Mouse (Mus musculus): ENCODE results near the gene Lonp1. TPM values are rescaled to one million over a fixed set of nuclear protein-coding genes. Genes with fewer than 3 reads are reported as not detected.

The Lonp1 gene
- polyA plus RNA-seq, 1 experiment from 2014 or later = 47.7 TPM

GRCm38 (mm10) chr17:56583071-56583470, 43.6 kb downstream of the Lonp1 start:
- H3K27ac ChIP-seq (replicated peaks) = no peak overlapping the region
- H3K4me2 ChIP-seq (replicated peaks) = peak overlapping the region; percentile 64
- H3K9me3 ChIP-seq = no peaks in the 10 kb centered on the region
- peaks cover 53% of the 10 kb centered on the region for H3K36me3 ChIP-seq
- no peak for ATAC-seq (replicated peaks)
- 59% methylated on average over 1 of the region's 1 CpGs for WGBS
- peak overlapping the region; percentile 77 for H3K9ac ChIP-seq (replicated peaks)
- no peaks in the 10 kb centered on the region for H3K27me3 ChIP-seq
- H3K4me3 ChIP-seq = peak overlapping the region; percentile 98
- peaks cover 50% of the 10 kb centered on the region for H3K4me1 ChIP-seq

- ATAC-seq (replicated peaks) = no peak
- H3K4me2 ChIP-seq (replicated peaks) = no peak overlapping the region
- 95% methylated on average over 3 of the region's 3 CpGs for WGBS
Observed at GRCm38 (mm10) chr17:56572939-56573338, 53.7 kb downstream of the Lonp1 start.

GRCm38 (mm10) chr17:56572154-56572553, 54.5 kb downstream of the Lonp1 start:
- WGBS = 24% methylated on average over 1 of the region's 1 CpGs
- H3K9me3 ChIP-seq = no peaks in the 10 kb centered on the region
- no peak overlapping the region for H3K9ac ChIP-seq (replicated peaks)
- H3K27me3 ChIP-seq = no peaks in the 10 kb centered on the region
- no peak for ATAC-seq (replicated peaks)
- no peak overlapping the region for H3K27ac ChIP-seq (replicated peaks)
- H3K4me2 ChIP-seq (replicated peaks) = no peak overlapping the region
- H3K4me3 ChIP-seq = no peak overlapping the region
- peaks cover 87% of the 10 kb centered on the region for H3K36me3 ChIP-seq
- H3K4me1 ChIP-seq = no peaks in the 10 kb centered on the region

More at GRCm38 (mm10) chr17:56572939-56573338, 53.7 kb downstream of the Lonp1 start:
- Histone ChIP-seq H3K36me3 (peaks cover 87% of the 10 kb centered on the region), H3K27me3 (no peaks in the 10 kb centered on the region), H3K9me3 (no peaks in the 10 kb centered on the region), H3K27ac (replicated peaks) (no peak overlapping the region), H3K4me1 (no peaks in the 10 kb centered on the region), H3K9ac (replicated peaks) (no peak overlapping the region), H3K4me3 (no peak overlapping the region)

GRCm38 (mm10) chr17:56570287-56570686, 56.4 kb downstream of the Lonp1 start:
- Histone ChIP-seq H3K9me3 (no peaks in the 10 kb centered on the region), H3K36me3 (peaks cover 94% of the 10 kb centered on the region), H3K9ac (replicated peaks) (no peak overlapping the region), H3K27me3 (no peaks in the 10 kb centered on the region), H3K4me1 (no peaks in the 10 kb centered on the region), H3K27ac (replicated peaks) (no peak overlapping the region), H3K4me3 (no peak overlapping the region), H3K4me2 (replicated peaks) (no peak overlapping the region)
- ATAC-seq (replicated peaks) = no peak
- WGBS = 93% methylated on average over 4 of the region's 4 CpGs

- H3K27ac ChIP-seq (replicated peaks) = no peak overlapping the region
- no peaks in the 10 kb centered on the region for H3K9me3 ChIP-seq
- no peak overlapping the region for H3K9ac ChIP-seq (replicated peaks)
- WGBS = 97% methylated on average over 4 of the region's 4 CpGs
- no peak for ATAC-seq (replicated peaks)
- no peaks in the 10 kb centered on the region for H3K27me3 ChIP-seq
- no peaks in the 10 kb centered on the region for H3K4me1 ChIP-seq
- H3K36me3 ChIP-seq = peaks cover 97% of the 10 kb centered on the region
- no peak overlapping the region for H3K4me2 ChIP-seq (replicated peaks)
- H3K4me3 ChIP-seq = no peak overlapping the region
Observed at GRCm38 (mm10) chr17:56567370-56567769, 59.3 kb downstream of the Lonp1 start.

- Histone ChIP-seq H3K27ac (replicated peaks) (no peak overlapping the region), H3K4me1 (no peaks in the 10 kb centered on the region), H3K9me3 (no peaks in the 10 kb centered on the region), H3K9ac (replicated peaks) (no peak overlapping the region), H3K36me3 (peaks cover 99% of the 10 kb centered on the region), H3K27me3 (no peaks in the 10 kb centered on the region), H3K4me3 (no peak overlapping the region), H3K4me2 (replicated peaks) (no peak overlapping the region)
- no peak for ATAC-seq (replicated peaks)
- 93% methylated on average over 5 of the region's 5 CpGs for WGBS
Observed at GRCm38 (mm10) chr17:56566918-56567317, 59.8 kb downstream of the Lonp1 start.

GRCm38 (mm10) chr17:56566293-56566692, 60.4 kb downstream of the Lonp1 start:
- Histone ChIP-seq H3K4me2 (replicated peaks) (no peak overlapping the region), H3K27me3 (no peaks in the 10 kb centered on the region), H3K4me3 (no peak overlapping the region), H3K9ac (replicated peaks) (no peak overlapping the region), H3K27ac (replicated peaks) (no peak overlapping the region), H3K9me3 (no peaks in the 10 kb centered on the region), H3K4me1 (no peaks in the 10 kb centered on the region), H3K36me3 (peaks cover 99% of the 10 kb centered on the region)
- 91% methylated on average over 29 of the region's 29 CpGs for WGBS
- ATAC-seq (replicated peaks) = no peak

Other genes starting within 250 kb of the Lonp1 start
- gene Ptprs, start 150.4 kb downstream of the Lonp1 start, polyA plus RNA-seq (2015; fragmentation: Nextera tagmentation; extraction: Ambion mirVana) = 375 and 409 TPM in 2 replicates
- 0.14 and 0.36 TPM in 2 replicates for gene Znrf4, start 114.5 kb downstream of the Lonp1 start, polyA plus RNA-seq (2015; fragmentation: Nextera tagmentation; extraction: Ambion mirVana)
- 1.5 TPM in 2 replicates for gene Gm20219, start 72.5 kb downstream of the Lonp1 start, polyA plus RNA-seq (2015; fragmentation: Nextera tagmentation; extraction: Ambion mirVana)
- gene Safb2, start 42.3 kb downstream of the Lonp1 start, polyA plus RNA-seq (2015; fragmentation: Nextera tagmentation; extraction: Ambion mirVana) = 76.1 and 84.7 TPM in 2 replicates
- 125 and 132 TPM in 2 replicates for gene Safb, start 42.1 kb downstream of the Lonp1 start, polyA plus RNA-seq (2015; fragmentation: Nextera tagmentation; extraction: Ambion mirVana)
- gene 2410015M20Rik, start 17.1 kb downstream of the Lonp1 start, polyA plus RNA-seq (2015; fragmentation: Nextera tagmentation; extraction: Ambion mirVana) = 194 and 210 TPM in 2 replicates
- gene Rpl36, start 13.5 kb downstream of the Lonp1 start, polyA plus RNA-seq (2015; fragmentation: Nextera tagmentation; extraction: Ambion mirVana) = 1,126 and 1,235 TPM in 2 replicates
- gene Catsperd, start 1.3 kb upstream of the Lonp1 start, polyA plus RNA-seq (2015; fragmentation: Nextera tagmentation; extraction: Ambion mirVana) = 0.98 and 1.1 TPM in 2 replicates
- gene Ranbp3, start 46.4 kb upstream of the Lonp1 start, polyA plus RNA-seq (2015; fragmentation: Nextera tagmentation; extraction: Ambion mirVana) = 114 and 115 TPM in 2 replicates
- gene Ndufa11, start 90.9 kb upstream of the Lonp1 start, polyA plus RNA-seq (2015; fragmentation: Nextera tagmentation; extraction: Ambion mirVana) = 425 and 444 TPM in 2 replicates
- gene Vmac, start 91.1 kb upstream of the Lonp1 start, polyA plus RNA-seq (2015; fragmentation: Nextera tagmentation; extraction: Ambion mirVana) = 18.4 and 20.3 TPM in 2 replicates
- 0.97 and 1.2 TPM in 2 replicates for gene Nrtn, start 130.6 kb upstream of the Lonp1 start, polyA plus RNA-seq (2015; fragmentation: Nextera tagmentation; extraction: Ambion mirVana)
- 72.1 and 74.3 TPM in 2 replicates for gene Dus3l, start 137.9 kb upstream of the Lonp1 start, polyA plus RNA-seq (2015; fragmentation: Nextera tagmentation; extraction: Ambion mirVana)
- 0.66 and 0.73 TPM in 2 replicates for gene Prr22, start 143.4 kb upstream of the Lonp1 start, polyA plus RNA-seq (2015; fragmentation: Nextera tagmentation; extraction: Ambion mirVana)
- 4.4 and 4.5 TPM in 2 replicates for gene Rfx2, start 204.1 kb upstream of the Lonp1 start, polyA plus RNA-seq (2015; fragmentation: Nextera tagmentation; extraction: Ambion mirVana)
- not detected in 2 replicates for gene Acsbg2, start 247.6 kb upstream of the Lonp1 start, polyA plus RNA-seq (2015; fragmentation: Nextera tagmentation; extraction: Ambion mirVana)
- 0.43 and 0.50 TPM in 2 replicates for gene 1700061G19Rik, start 248.6 kb upstream of the Lonp1 start, polyA plus RNA-seq (2015; fragmentation: Nextera tagmentation; extraction: Ambion mirVana)

Data from forebrain, embryonic 15.5 days (tissue).